Mouse (Mus musculus) embryonic facial prominence, embryonic 15.5 days (tissue): ENCODE measurements around the gene Stxbp4. TPM values are rescaled to one million over a fixed set of nuclear protein-coding genes. Genes with fewer than 3 reads are reported as not detected.

ENCODE experiments used
- ATAC-seq: fragments of 200-750 bp; cut with Nextera tagmentation; 2 replicates; pipeline ENCODE4 v1.8.0; 2017; ENCODE audit warnings: low read depth, moderate TSS enrichment; ENCODE audit not compliant: insufficient number of reproducible peaks, low FRiP score, low TSS enrichment
- H3K27ac ChIP-seq: fragments of 300-500 bp; sonication (generic); replicated peaks from 2 replicates; pipeline ENCODE4 v1.5.1; 2015; ENCODE audit warnings: mild to moderate bottlenecking, inconsistent platforms
- H3K27me3 ChIP-seq: fragments of 300-500 bp; sonication (generic); 2 replicates; pipeline ENCODE4 v1.6.1; 2015; ENCODE audit warnings: inconsistent platforms
- H3K36me3 ChIP-seq: fragments of 300-500 bp; sonication (generic); 2 replicates; pipeline ENCODE4 v1.6.1; 2015; ENCODE audit warnings: mild to moderate bottlenecking, inconsistent platforms
- H3K4me1 ChIP-seq: fragments of 300-500 bp; sonication (generic); 2 replicates; pipeline ENCODE4 v1.6.1; 2015; ENCODE audit warnings: inconsistent platforms
- H3K4me2 ChIP-seq: fragments of 300-500 bp; sonication (generic); replicated peaks from 2 replicates; pipeline ENCODE4 v1.6.1; 2015; ENCODE audit warnings: mild to moderate bottlenecking, inconsistent platforms
- H3K4me3 ChIP-seq: fragments of 300-500 bp; sonication (generic); replicated peaks from 2 replicates; pipeline ENCODE4 v1.5.1; 2015; ENCODE audit warnings: mild to moderate bottlenecking, inconsistent platforms
- H3K9ac ChIP-seq: fragments of 300-500 bp; sonication (generic); 2 replicates; pipeline ENCODE4 v1.6.1; 2015; ENCODE audit warnings: inconsistent platforms
- H3K9me3 ChIP-seq: fragments of 300-500 bp; sonication (generic); replicated peaks from 2 replicates; pipeline ENCODE4 v1.6.1; 2016; ENCODE audit warnings: inconsistent platforms
- WGBS: fragments of 180-500 bp; shearing (Covaris S2); methylation state at CpG from one replicate; pipeline ENCODE4 v1.1.7; 2015; 5-methylcytosine and 5-hydroxymethylcytosine counted together
- polyA plus RNA-seq: library from polyadenylated mRNA; unstranded; fragments of >200 nt; fragmentation: Nextera tagmentation; extraction: Ambion mirVana; gene quantifications from 2 replicates; pipeline ENCODE4 v1.2.1, GENCODE M21; 2015

The Stxbp4 gene
- polyA plus RNA-seq, 1 experiment from 2014 or later = 26.7 TPM

DNA sequence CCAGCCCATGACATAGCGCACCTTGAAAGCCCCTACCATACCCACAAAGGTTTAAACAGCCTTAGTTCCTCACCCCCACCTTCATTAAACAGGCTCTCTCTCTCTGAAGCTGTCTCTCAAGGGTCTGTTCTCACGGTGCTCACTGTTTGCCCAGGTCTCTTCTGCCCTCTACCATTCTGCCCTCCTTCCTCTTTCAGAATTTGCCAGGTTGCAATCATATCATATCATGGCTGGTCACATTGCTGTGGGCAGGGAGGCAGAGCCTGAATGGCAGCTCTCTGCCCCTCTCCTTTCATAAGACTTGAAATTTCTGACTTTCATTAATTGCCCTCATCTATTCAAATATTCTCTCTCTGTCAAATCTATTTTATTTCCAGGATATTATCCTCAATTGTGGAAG is 195.4 kb downstream of the Stxbp4 start:
- no peaks in the 10 kb centered on the region for H3K9me3 ChIP-seq
- no peak overlapping the region for H3K27ac ChIP-seq
- no peaks in the 10 kb centered on the region for H3K4me1 ChIP-seq
- no peak overlapping the region for H3K4me2 ChIP-seq
- no peaks in the 10 kb centered on the region for H3K27me3 ChIP-seq
- no peak overlapping the region for H3K9ac ChIP-seq
- no peaks in the 10 kb centered on the region for H3K36me3 ChIP-seq
- no peak overlapping the region for H3K4me3 ChIP-seq
- ATAC-seq = no peak
- WGBS = 88% methylated on average over 2 of the region's 2 CpGs

- WGBS = 83% methylated on average over 3 of the region's 3 CpGs
- H3K27ac ChIP-seq = no peak overlapping the region
- no peak overlapping the region for H3K4me2 ChIP-seq
- no peaks in the 10 kb centered on the region for H3K36me3 ChIP-seq
- no peak overlapping the region for H3K4me3 ChIP-seq
- no peaks in the 10 kb centered on the region for H3K9me3 ChIP-seq
- no peaks in the 10 kb centered on the region for H3K27me3 ChIP-seq
- H3K9ac ChIP-seq = no peak overlapping the region
- no peak for ATAC-seq
- H3K4me1 ChIP-seq = no peaks in the 10 kb centered on the region
These were observed 197.0 kb downstream of the Stxbp4 start for GRCm38 (mm10) chr11:90440851-90441250.

DNA sequence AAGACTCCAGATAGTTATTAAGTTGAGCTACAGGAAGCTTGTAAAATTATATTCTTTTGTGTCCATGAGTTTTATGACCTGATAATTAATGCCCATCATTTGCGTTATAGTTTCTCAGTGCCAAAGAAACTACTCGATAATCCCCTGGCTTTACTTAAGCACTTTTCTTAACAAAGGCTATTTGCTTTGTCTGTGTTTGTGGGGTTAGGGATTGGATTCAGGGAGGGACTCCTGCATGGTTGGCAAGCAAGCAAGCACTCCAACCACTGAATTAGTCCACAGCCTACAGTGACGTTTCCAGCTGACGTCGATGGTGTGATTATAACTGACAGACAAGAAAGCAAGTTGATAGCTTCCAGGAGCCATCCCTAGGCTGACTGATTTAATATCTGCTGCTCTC is 199.1 kb downstream of the Stxbp4 start:
- Histone ChIP-seq H3K4me3 (no peak overlapping the region), H3K36me3 (no peaks in the 10 kb centered on the region), H3K27me3 (no peaks in the 10 kb centered on the region), H3K9me3 (no peaks in the 10 kb centered on the region), H3K9ac (no peak overlapping the region), H3K4me1 (no peaks in the 10 kb centered on the region), H3K27ac (no peak overlapping the region), H3K4me2 (no peak overlapping the region)
- WGBS = 59% methylated on average over 5 of the region's 5 CpGs
- ATAC-seq = no peak

Other genes starting within 250 kb of the Stxbp4 start
- 10.0 and 10.4 TPM in 2 replicates for gene Hlf, start 247.2 kb downstream of the Stxbp4 start, polyA plus RNA-seq
- 39.8 and 42.3 TPM in 2 replicates for gene Cox11, start 89 bp upstream of the Stxbp4 start, polyA plus RNA-seq
- gene Tom1l1, start 50.3 kb upstream of the Stxbp4 start, polyA plus RNA-seq = 35.3 and 37.4 TPM in 2 replicates